Mouse (Mus musculus) megakaryocyte, embryonic 14.5 days (primary cell): Measurements from ENCODE around the gene Adra2b. TPM values are rescaled to one million over a fixed set of nuclear protein-coding genes. Genes with fewer than 3 reads are reported as not detected.

Source experiments
- H3K27me3 ChIP-seq: replicated peaks from 2 replicates; pipeline ENCODE3; 2012; ENCODE audit warnings: inconsistent platforms
- H3K36me3 ChIP-seq: replicated peaks from 2 replicates; pipeline ENCODE3; 2012; ENCODE audit warnings: low read length, inconsistent platforms, mixed read lengths
- H3K4me1 ChIP-seq: 2 replicates; pipeline ENCODE4 v1.6.1; 2012; ENCODE audit warnings: inconsistent platforms
- H3K4me3 ChIP-seq: replicated peaks from 2 replicates; pipeline ENCODE3; 2012; ENCODE audit warnings: moderate library complexity, mild to moderate bottlenecking, inconsistent platforms
- H3K9me3 ChIP-seq: 2 replicates; pipeline ENCODE4 v1.6.1; 2012; ENCODE audit warnings: inconsistent platforms
- FLI1 ChIP-seq: IDR thresholded peaks from 2 replicates; pipeline ENCODE4 v1.6.1; 2012; ENCODE audit warnings: low read length, inconsistent platforms, mixed read lengths
- GATA1 ChIP-seq: IDR thresholded peaks from 3 replicates; pipeline ENCODE4 v1.6.1; 2012; ENCODE audit warnings: mixed read lengths, low read length, inconsistent platforms, borderline replicate concordance
- polyA plus RNA-seq: library from polyadenylated mRNA; stranded (reverse); fragments of >175 nt; gene quantifications from 2 replicates; pipeline ENCODE4 v1.2.3, GENCODE M21; 2012; ENCODE audit warnings: low replicate concordance; ENCODE audit not compliant: insufficient read depth

Gene Adra2b
- polyA plus RNA-seq, 1 experiment = not detected

- H3K27me3 ChIP-seq = peaks cover 98% of the 10 kb centered on the region
- TF ChIP-seq GATA1 (no peak), FLI1 (no peak)
- peaks cover 49% of the 10 kb centered on the region for H3K4me1 ChIP-seq
- no peak overlapping the region for H3K4me3 ChIP-seq
- H3K36me3 ChIP-seq = no peaks in the 10 kb centered on the region
- no peaks in the 10 kb centered on the region for H3K9me3 ChIP-seq
These were observed 4.3 kb downstream of the Adra2b start for GRCm38 (mm10) chr2:127367126-127367820.

- Histone ChIP-seq H3K4me1 (peaks cover 26% of the 10 kb centered on the region), H3K36me3 (no peaks in the 10 kb centered on the region), H3K27me3 (peaks cover 98% of the 10 kb centered on the region), H3K9me3 (no peaks in the 10 kb centered on the region), H3K4me3 (no peak overlapping the region)
- TF ChIP-seq FLI1 = no peak
These were observed 6.8 kb downstream of the Adra2b start for GRCm38 (mm10) chr2:127369703-127370376.

GRCm38 (mm10) chr2:127370561-127371483 is 7.8 kb downstream of the Adra2b start:
- Histone ChIP-seq H3K4me3 (no peak overlapping the region), H3K9me3 (no peaks in the 10 kb centered on the region), H3K36me3 (no peaks in the 10 kb centered on the region), H3K27me3 (peaks cover 94% of the 10 kb centered on the region), H3K4me1 (peaks cover 27% of the 10 kb centered on the region)
- TF ChIP-seq GATA1 (no peak), FLI1 (no peak)

- Histone ChIP-seq H3K4me3 (no peak overlapping the region), H3K27me3 (peaks cover 92% of the 10 kb centered on the region), H3K9me3 (no peaks in the 10 kb centered on the region), H3K36me3 (no peaks in the 10 kb centered on the region), H3K4me1 (peaks cover 30% of the 10 kb centered on the region)
- TF ChIP-seq FLI1 (no peak), GATA1 (no peak)
These were observed 8.5 kb downstream of the Adra2b start for GRCm38 (mm10) chr2:127371484-127371861.

- Histone ChIP-seq H3K36me3 (no peaks in the 10 kb centered on the region), H3K27me3 (peaks cover 90% of the 10 kb centered on the region), H3K4me1 (peaks cover 30% of the 10 kb centered on the region), H3K4me3 (no peak overlapping the region), H3K9me3 (no peaks in the 10 kb centered on the region)
- no peak for TF ChIP-seq GATA1
- TF ChIP-seq FLI1 = no peak
These were observed 9.1 kb downstream of the Adra2b start for GRCm38 (mm10) chr2:127372082-127372481.

DNA sequence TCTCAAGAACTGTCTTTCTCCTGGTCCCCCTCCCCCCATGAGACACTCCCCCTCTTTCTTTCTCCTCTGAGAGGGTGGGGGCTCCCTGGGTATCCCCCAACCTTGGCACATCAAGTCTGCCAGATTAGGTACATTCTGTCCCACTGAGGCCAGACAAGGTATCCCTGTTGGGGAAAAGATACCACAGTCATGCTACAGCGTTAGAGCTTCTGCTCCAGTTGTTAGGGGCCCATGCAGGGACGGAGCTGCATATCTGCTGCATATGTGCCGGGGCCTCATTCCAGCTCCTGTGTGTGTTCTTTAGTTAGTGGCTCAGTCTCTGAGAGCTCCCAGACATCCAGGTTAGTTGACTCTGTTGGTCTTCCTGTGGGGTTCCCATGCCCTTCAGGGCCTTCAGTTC is 11.1 kb downstream of the Adra2b start:
- Histone ChIP-seq H3K4me1 (peaks cover 35% of the 10 kb centered on the region), H3K9me3 (no peaks in the 10 kb centered on the region), H3K27me3 (peaks cover 87% of the 10 kb centered on the region), H3K36me3 (no peaks in the 10 kb centered on the region), H3K4me3 (no peak overlapping the region)
- TF ChIP-seq FLI1 (no peak), GATA1 (no peak)

- H3K36me3 ChIP-seq = no peaks in the 10 kb centered on the region
- H3K9me3 ChIP-seq = no peaks in the 10 kb centered on the region
- H3K4me3 ChIP-seq = no peak overlapping the region
- TF ChIP-seq GATA1 = no peak
- no peak for TF ChIP-seq FLI1
- peaks cover 87% of the 10 kb centered on the region for H3K27me3 ChIP-seq
- peaks cover 35% of the 10 kb centered on the region for H3K4me1 ChIP-seq
These were observed 12.1 kb downstream of the Adra2b start for GRCm38 (mm10) chr2:127375087-127375486.

- Histone ChIP-seq H3K36me3 (no peaks in the 10 kb centered on the region), H3K4me1 (peaks cover 30% of the 10 kb centered on the region), H3K4me3 (no peak overlapping the region), H3K9me3 (no peaks in the 10 kb centered on the region), H3K27me3 (peaks cover 84% of the 10 kb centered on the region)
- no peak for TF ChIP-seq GATA1
- no peak for TF ChIP-seq FLI1
These were observed 12.8 kb downstream of the Adra2b start for GRCm38 (mm10) chr2:127375759-127376341.

- Histone ChIP-seq H3K9me3 (no peaks in the 10 kb centered on the region), H3K4me1 (peaks cover 23% of the 10 kb centered on the region), H3K27me3 (peaks cover 78% of the 10 kb centered on the region), H3K4me3 (no peak overlapping the region), H3K36me3 (no peaks in the 10 kb centered on the region)
- no peak for TF ChIP-seq GATA1
- no peak for TF ChIP-seq FLI1
These were observed 13.5 kb downstream of the Adra2b start for GRCm38 (mm10) chr2:127376423-127377051.
